Mouse (Mus musculus) heart, postnatal 0 days (tissue): ENCODE measurements around the gene Insm2.

Experiments
- CTCF ChIP-seq: IDR thresholded peaks from 2 replicates; pipeline ENCODE4 v1.5.1; 2016; ENCODE audit warnings: antibody characterized with exemption, control low read depth, low read depth
- EP300 ChIP-seq: IDR thresholded peaks from 2 replicates; pipeline ENCODE4 v1.6.1; 2016; ENCODE audit warnings: antibody characterized with exemption, low read depth

- TF ChIP-seq EP300 (no peak), CTCF (no peak)
Measured at GRCm38 (mm10) chr12:55571661-55572060, 27.6 kb upstream of the Insm2 start.
